Mouse (Mus musculus) cerebral cortex, adult 2 months (tissue): ENCODE measurements around the gene Irf3.

Source experiments
- WGBS: fragments of 180-500 bp; shearing (Covaris S2); methylation state at CpG from one replicate; pipeline ENCODE4 v1.1.7; 2018; 5-methylcytosine and 5-hydroxymethylcytosine counted together

Gene Irf3

GRCm38 (mm10) chr7:44997231-44997939 lies at the start of gene Irf3:
Gene Irf3 (plus strand): TSS chr7:44997648.
- under 1% methylated on average over 43 of the region's 43 CpGs for WGBS

DNA sequence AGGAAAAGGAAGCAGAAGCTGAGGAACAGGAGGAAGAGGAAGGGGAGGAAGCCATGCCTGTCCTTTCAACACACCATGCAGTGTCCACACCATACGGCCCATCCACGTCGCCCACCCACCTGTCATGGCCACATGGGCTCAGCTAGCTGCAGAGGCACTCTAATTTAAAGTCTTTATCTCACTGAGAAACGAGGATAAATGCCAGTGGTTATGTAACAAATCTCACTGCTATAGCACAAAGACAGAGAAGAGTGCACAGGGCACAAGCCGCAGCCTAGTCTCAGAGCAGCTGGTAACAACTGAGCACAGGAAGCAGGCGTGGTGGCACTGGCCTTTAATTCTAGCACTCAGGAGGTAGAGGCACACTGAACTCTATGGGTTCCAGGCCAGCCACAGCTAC lies 47.5 kb upstream of the Irf3 start:
- 34% methylated on average over 6 of the region's 6 CpGs for WGBS

GRCm38 (mm10) chr7:44951960-44952359 lies 45.5 kb upstream of the Irf3 start:
- WGBS: 11% methylated on average over 10 of the region's 10 CpGs

DNA sequence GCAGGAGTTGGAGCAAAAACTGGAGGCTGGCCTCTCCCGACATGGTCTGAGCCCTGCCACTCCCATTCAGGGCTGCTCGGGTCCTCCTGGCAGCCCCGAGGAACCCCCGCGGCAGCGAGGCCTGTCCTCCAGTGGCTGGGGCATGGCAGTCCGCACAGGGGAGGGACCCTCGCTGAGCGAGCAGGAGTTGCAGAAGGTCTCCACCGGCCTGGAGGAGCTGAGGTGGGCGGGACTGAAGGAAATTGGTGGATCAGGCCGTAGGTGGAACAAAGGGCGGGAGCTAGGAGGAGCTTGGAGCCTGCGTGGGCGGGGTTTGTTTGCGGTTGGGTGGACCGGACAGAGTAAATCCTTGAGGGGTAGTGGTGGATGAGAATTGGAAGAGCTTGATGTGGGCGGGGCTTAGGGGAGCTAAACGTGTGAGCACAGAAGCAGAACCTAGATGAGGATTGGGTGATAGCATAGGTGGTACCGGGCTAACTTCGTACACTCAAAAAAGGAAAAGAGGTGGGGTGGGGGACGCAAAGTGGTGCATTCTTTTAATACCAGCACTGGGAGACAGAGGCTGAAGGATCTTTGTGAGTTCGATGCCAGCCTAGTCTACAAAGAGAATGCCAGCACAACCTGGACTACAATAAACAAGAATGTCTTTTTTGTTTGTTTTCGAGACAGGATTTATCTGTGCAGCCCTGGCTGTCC lies 44.7 kb upstream of the Irf3 start:
- WGBS: 7% methylated on average over 24 of the region's 24 CpGs

- WGBS: 71% methylated on average over 14 of the region's 14 CpGs
Observed at GRCm38 (mm10) chr7:44953561-44953960, 43.9 kb upstream of the Irf3 start.

DNA sequence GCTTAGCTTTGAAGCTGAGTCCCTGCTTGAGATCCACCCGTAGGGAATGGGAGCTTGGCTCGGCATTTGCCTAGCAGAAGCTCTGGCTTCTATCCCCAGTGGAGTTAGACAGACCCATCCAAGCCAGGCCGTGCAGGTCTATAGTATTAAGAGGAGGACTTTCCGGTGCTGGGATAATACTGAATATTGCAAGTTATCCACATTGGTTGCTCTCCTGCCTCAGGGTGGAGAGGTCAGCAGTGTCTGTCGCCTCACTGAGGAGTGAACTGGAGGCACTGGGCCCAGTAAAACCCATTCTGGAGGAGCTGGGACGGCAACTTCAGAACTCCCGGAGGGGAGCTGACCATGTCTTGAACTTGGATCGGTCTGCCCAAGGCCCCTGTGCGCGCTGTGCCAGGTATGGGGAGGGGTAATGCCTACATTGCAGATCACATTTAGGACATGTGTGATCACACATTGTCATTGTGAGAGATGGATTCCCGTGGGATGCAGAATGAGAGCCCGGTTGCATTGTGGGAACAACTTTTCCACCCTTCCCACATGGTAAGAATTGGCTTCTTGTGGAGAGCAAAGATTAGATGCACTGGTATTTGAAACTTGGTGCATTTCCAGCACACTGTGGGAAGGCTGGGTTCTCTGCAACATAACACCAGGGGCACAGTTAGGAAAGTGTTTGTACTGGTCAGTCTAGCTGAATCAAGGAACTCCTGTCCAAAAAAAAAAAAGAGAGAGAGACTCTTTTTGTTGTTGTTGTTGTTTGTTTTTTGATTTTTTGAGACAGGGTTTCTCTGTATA lies 43.2 kb upstream of the Irf3 start:
- 75% methylated on average over 12 of the region's 12 CpGs for WGBS

GRCm38 (mm10) chr7:44955628-44956027 lies 41.8 kb upstream of the Irf3 start:
- 35% methylated on average over 5 of the region's 5 CpGs for WGBS

DNA sequence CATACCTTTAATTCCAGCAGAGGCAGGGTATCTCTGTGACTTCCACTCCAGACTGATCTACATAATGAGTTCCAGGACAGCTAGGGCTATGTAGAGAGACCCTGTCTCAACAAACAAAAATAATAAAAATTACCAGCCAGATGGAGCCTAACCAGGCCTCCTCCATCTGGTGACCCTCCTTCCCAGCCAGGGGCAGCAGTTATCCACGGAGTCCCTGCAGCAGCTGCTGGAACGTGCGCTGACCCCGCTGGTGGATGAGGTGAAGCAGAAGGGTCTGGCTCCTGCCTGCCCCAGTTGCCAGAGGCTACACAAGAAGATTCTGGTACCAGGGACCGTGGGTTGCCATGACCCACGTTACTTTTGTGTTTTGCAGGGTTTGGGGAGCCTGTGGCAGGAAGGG lies 41.2 kb upstream of the Irf3 start:
- 77% methylated on average over 6 of the region's 6 CpGs for WGBS

- 77% methylated on average over 20 of the region's 20 CpGs for WGBS
Observed at GRCm38 (mm10) chr7:44957183-44957835, 40.1 kb upstream of the Irf3 start.

- WGBS: 49% methylated on average over 7 of the region's 7 CpGs
Observed at GRCm38 (mm10) chr7:44958208-44958607, 39.2 kb upstream of the Irf3 start.

- 84% methylated on average over 8 of the region's 8 CpGs for WGBS
Observed at GRCm38 (mm10) chr7:44959281-44959680, 38.2 kb upstream of the Irf3 start.

DNA sequence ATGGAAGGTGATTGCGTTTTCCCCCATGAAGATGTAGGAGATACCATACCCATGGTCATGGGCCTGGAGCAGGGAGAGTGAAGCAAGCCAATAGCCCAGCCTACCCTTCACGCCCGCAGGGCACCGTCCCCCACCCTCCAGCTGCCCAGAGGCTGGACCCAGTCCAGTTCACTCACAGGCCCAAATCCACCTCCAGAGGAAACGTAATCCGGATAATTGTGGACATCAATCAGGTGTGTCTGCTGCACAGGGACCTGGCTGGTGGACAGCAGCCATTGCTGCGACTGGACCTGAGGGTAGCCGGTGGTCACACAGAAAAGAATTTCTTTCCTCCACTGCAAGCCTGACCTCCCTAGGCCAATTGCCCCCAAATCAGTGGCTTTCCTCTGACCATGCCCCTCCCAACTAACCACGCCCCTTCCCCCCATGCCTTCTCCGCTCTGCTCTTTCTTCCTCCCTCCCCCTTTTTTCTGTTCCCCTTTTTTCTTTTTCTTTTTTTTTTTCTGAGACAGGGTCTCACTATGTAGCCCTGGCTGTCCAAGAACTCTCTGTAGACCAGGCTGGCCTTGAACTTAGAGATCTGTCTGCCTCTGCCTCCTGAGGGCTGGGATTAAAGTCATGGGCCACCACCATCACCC lies 37.5 kb upstream of the Irf3 start:
- WGBS: 80% methylated on average over 10 of the region's 10 CpGs

DNA sequence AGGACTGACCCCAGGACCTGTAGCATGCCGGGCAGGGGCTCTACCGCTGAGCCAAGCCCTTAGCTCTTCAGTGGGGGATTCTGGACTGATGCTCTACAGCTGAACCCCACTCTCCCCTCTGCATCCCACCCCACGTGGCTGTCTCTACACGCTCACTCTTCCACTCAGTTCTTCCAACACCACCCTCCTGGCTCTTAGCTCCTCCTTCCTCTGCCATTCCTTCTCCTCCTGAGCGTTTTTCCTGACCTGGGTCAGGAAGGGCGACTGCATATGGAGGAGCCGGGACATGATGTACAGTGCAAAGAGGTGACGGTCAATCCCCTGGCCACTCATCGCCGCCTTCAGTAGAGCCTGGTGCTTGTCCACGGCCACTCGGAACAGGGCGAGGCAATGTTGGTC lies 36.9 kb upstream of the Irf3 start:
- WGBS: 91% methylated on average over 13 of the region's 13 CpGs

- WGBS: 82% methylated on average over 8 of the region's 8 CpGs
Observed at GRCm38 (mm10) chr7:44962337-44962736, 35.1 kb upstream of the Irf3 start.

GRCm38 (mm10) chr7:44962831-44963230 lies 34.6 kb upstream of the Irf3 start:
- WGBS: 89% methylated on average over 5 of the region's 5 CpGs

GRCm38 (mm10) chr7:44964990-44965389 lies 32.5 kb upstream of the Irf3 start:
- 96% methylated on average over 13 of the region's 13 CpGs for WGBS

GRCm38 (mm10) chr7:44965975-44966374 lies 31.5 kb upstream of the Irf3 start:
- 72% methylated on average over 7 of the region's 7 CpGs for WGBS

DNA sequence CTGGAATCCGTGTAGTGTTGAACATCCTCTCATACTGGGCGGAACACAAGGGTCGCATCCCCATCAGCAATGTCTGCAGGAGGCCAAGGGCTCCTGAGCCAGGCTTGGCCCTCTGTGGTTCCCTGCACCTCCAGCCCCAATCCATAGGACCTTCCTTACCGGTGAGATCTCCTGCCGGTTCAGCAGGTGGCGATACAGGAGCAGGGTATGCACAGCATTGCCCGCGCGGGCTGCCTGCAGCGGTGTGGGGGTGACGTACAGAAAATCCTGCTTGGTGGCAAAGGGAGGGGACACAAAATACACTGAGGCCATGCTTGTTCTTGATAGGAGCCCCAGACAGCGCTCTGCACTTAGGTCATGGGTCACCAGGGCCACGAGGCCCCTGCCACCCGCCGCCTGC lies 30.8 kb upstream of the Irf3 start:
- WGBS: 89% methylated on average over 15 of the region's 15 CpGs

DNA sequence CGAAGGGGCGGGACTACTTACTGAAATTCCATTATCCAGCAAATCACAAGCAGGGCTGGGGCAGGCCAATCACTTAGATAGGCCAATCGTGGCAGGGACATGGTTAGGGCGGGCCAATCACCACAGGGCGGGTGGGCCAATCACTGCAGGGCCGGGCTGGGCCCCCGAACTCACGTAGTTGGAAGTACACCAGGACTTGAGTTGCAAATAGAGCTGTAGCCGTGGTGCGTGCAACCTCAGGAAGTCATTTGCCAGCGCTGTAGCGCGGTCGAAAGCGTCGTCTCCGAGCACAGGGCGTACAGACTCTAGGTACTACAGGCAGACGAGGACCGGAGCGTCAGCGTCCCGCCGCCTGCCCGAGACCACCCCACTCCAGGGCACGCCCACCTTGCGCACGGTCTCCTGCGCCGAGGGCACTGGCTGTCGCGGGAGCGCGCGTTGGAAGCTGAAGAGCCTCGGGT lies 27.2 kb upstream of the Irf3 start:
- 5% methylated on average over 36 of the region's 36 CpGs for WGBS

DNA sequence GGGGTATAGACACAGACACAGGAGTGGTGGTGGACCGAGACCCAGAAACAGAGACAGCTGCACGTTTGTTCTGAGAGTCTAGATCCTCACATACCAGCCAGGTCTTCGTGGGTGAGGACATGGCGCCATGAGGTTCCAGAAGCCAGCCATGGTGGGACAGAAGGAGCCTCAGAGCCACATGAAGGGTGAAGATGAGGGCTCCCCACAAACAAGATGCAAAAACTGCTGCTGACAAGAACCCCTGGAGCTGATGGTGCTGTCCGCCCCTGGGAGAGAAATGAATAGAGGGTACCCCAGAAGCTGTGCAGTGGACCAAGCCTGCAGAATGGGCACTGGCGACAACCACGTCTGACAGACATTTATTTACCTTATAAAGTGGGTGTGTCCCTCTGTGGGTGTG lies 26.3 kb upstream of the Irf3 start:
- 50% methylated on average over 7 of the region's 7 CpGs for WGBS

DNA sequence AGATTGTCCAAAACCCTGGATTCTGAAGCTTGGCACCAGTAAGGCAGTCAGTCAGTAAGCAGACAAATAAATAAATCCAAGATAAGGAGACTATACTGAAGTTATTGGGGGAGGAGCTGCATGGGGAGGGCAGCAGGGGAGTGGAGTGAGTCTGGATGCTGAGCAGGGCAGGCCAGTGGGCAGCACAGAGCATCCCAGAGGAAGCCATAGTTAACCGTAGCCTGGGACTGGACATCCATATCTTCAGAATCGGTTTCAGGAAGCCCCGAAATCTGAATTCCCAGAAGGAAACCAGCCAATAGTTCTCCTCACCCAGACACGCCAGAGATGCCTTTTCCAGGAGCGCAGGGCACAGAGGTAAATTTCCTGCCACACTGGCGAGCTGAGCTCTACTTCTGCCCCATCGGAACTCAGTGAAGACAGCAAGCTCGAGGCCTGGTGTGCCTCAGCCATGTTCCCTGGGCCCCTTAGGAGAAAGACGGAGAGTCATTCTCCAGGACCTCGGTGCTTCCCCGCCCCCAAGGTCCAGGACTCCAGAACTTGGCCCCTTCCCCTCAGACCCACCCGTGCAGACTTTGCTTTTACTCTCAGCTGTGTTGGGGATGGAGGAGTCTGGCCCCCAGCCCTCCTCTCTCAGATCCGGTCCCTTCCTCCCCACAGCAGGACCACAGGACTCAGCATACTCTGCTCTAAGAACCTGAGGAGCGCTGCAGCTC lies 23.9 kb upstream of the Irf3 start:
- 11% methylated on average over 14 of the region's 14 CpGs for WGBS
